Mouse (Mus musculus) kidney, embryonic 16.5 days (tissue): ENCODE measurements around the gene Nelfa. TPM values are rescaled to one million over a fixed set of nuclear protein-coding genes. Genes with fewer than 3 reads are reported as not detected.

Experiments used
- ATAC-seq: fragments of 200-750 bp; cut with Nextera tagmentation; 2 replicates; pipeline ENCODE4 v1.8.0; 2017; ENCODE audit warnings: moderate TSS enrichment; ENCODE audit not compliant: low FRiP score, low TSS enrichment
- H3K27ac ChIP-seq: fragments of 300-500 bp; sonication (generic); 2 replicates; pipeline ENCODE4 v1.5.1; 2014; ENCODE audit warnings: low read length
- H3K27me3 ChIP-seq: fragments of 300-500 bp; sonication (generic); 2 replicates; pipeline ENCODE4 v1.6.1; 2014; ENCODE audit warnings: low read length, control low read depth, mixed read lengths; ENCODE audit not compliant: insufficient read depth
- H3K36me3 ChIP-seq: fragments of 300-500 bp; sonication (generic); 2 replicates; pipeline ENCODE4 v1.6.1; 2014; ENCODE audit warnings: low read length, control low read depth, mixed read lengths; ENCODE audit not compliant: insufficient read depth
- H3K4me1 ChIP-seq: fragments of 300-500 bp; sonication (generic); 2 replicates; pipeline ENCODE4 v1.6.1; 2014; ENCODE audit warnings: low read length, control low read depth, mixed read lengths; ENCODE audit not compliant: insufficient read depth
- H3K4me2 ChIP-seq: fragments of 300-500 bp; sonication (generic); replicated peaks from 2 replicates; pipeline ENCODE4 v1.6.1; 2014; ENCODE audit warnings: low read depth, low read length
- H3K4me3 ChIP-seq: fragments of 300-500 bp; sonication (generic); 2 replicates; pipeline ENCODE4 v1.5.1; 2014; ENCODE audit warnings: mild to moderate bottlenecking, low read length
- H3K9ac ChIP-seq: fragments of 300-500 bp; sonication (generic); replicated peaks from 2 replicates; pipeline ENCODE4 v1.6.1; 2014; ENCODE audit warnings: low read length
- H3K9me3 ChIP-seq: fragments of 300-500 bp; sonication (generic); 2 replicates; pipeline ENCODE4 v1.6.1; 2016; ENCODE audit warnings: low read length, control low read depth
- WGBS: fragments of 180-500 bp; shearing (Covaris S2); extraction: QIAGEN DNeasy Blood & Tissue Kit; methylation state at CpG from one replicate; pipeline ENCODE4 v1.1.7; 2014; 5-methylcytosine and 5-hydroxymethylcytosine counted together
- polyA plus RNA-seq: library from polyadenylated mRNA; unstranded; fragments of >200 nt; fragmentation: Nextera tagmentation; extraction: Ambion mirVana; gene quantifications from 2 replicates; pipeline ENCODE4 v1.2.1, GENCODE M21; 2015

Nelfa gene
- polyA plus RNA-seq, 1 experiment from 2014 or later, result 64.1 TPM

- Histone ChIP-seq H3K9ac (no peak overlapping the region), H3K4me3 (no peak overlapping the region), H3K27me3 (no peaks in the 10 kb centered on the region), H3K4me1 (no peaks in the 10 kb centered on the region), H3K27ac (no peak overlapping the region), H3K9me3 (no peaks in the 10 kb centered on the region), H3K36me3 (peaks cover 77% of the 10 kb centered on the region), H3K4me2 (no peak overlapping the region)
- 85% methylated on average over 3 of the region's 3 CpGs for WGBS
- no peak for ATAC-seq
These were observed 36.1 kb downstream of the Nelfa start for GRCm38 (mm10) chr5:33900101-33900500.

- Histone ChIP-seq H3K4me1 (no peaks in the 10 kb centered on the region), H3K9me3 (no peaks in the 10 kb centered on the region), H3K4me3 (no peak overlapping the region), H3K36me3 (peaks cover 85% of the 10 kb centered on the region), H3K27ac (no peak overlapping the region), H3K9ac (no peak overlapping the region), H3K27me3 (no peaks in the 10 kb centered on the region), H3K4me2 (no peak overlapping the region)
- WGBS, result 91% methylated on average over 3 of the region's 3 CpGs
- ATAC-seq, result no peak; the same call in 1 of the 2 replicates
These were observed 37.0 kb downstream of the Nelfa start for GRCm38 (mm10) chr5:33899245-33899644.

- no peak overlapping the region for H3K4me3 ChIP-seq
- no peak overlapping the region for H3K9ac ChIP-seq
- no peaks in the 10 kb centered on the region for H3K9me3 ChIP-seq
- H3K36me3 ChIP-seq, result peaks cover 89% of the 10 kb centered on the region
- H3K4me2 ChIP-seq, result no peak overlapping the region
- no peaks in the 10 kb centered on the region for H3K27me3 ChIP-seq
- no peak for ATAC-seq
- H3K27ac ChIP-seq, result no peak overlapping the region
- 89% methylated on average over 9 of the region's 9 CpGs for WGBS
- H3K4me1 ChIP-seq, result no peaks in the 10 kb centered on the region
These were observed 37.5 kb downstream of the Nelfa start for GRCm38 (mm10) chr5:33898671-33899070.

GRCm38 (mm10) chr5:33897158-33897557, 39.1 kb downstream of the Nelfa start:
- Histone ChIP-seq H3K9ac (no peak overlapping the region), H3K27me3 (no peaks in the 10 kb centered on the region), H3K9me3 (no peaks in the 10 kb centered on the region), H3K36me3 (peaks cover 93% of the 10 kb centered on the region), H3K27ac (no peak overlapping the region), H3K4me3 (no peak overlapping the region), H3K4me1 (no peaks in the 10 kb centered on the region), H3K4me2 (no peak overlapping the region)
- no peak for ATAC-seq
- 70% methylated on average over 2 of the region's 2 CpGs for WGBS

GRCm38 (mm10) chr5:33895116-33895515, 41.1 kb downstream of the Nelfa start:
- peaks cover 93% of the 10 kb centered on the region for H3K36me3 ChIP-seq
- 74% methylated on average over 9 of the region's 9 CpGs for WGBS
- H3K4me2 ChIP-seq, result no peak overlapping the region
- H3K27me3 ChIP-seq, result no peaks in the 10 kb centered on the region
- no peak overlapping the region for H3K4me3 ChIP-seq
- no peak overlapping the region for H3K9ac ChIP-seq
- no peaks in the 10 kb centered on the region for H3K9me3 ChIP-seq
- 0 out of 2 replicates have a peak, but pooled peaks have one; percentile 59 for ATAC-seq
- H3K27ac ChIP-seq, result no peak overlapping the region
- no peaks in the 10 kb centered on the region for H3K4me1 ChIP-seq

GRCm38 (mm10) chr5:33893406-33893805, 42.8 kb downstream of the Nelfa start:
- no peaks in the 10 kb centered on the region for H3K9me3 ChIP-seq
- no peak overlapping the region for H3K9ac ChIP-seq
- no peaks in the 10 kb centered on the region for H3K27me3 ChIP-seq
- H3K4me2 ChIP-seq, result no peak overlapping the region
- no peak overlapping the region for H3K27ac ChIP-seq
- no peak overlapping the region for H3K4me3 ChIP-seq
- ATAC-seq, result no peak
- no peaks in the 10 kb centered on the region for H3K4me1 ChIP-seq
- H3K36me3 ChIP-seq, result peaks cover 87% of the 10 kb centered on the region
- WGBS, result 89% methylated on average over 6 of the region's 6 CpGs

GRCm38 (mm10) chr5:33881118-33881517, 55.1 kb downstream of the Nelfa start:
- Histone ChIP-seq H3K9ac (no peak overlapping the region), H3K27me3 (no peaks in the 10 kb centered on the region), H3K36me3 (peaks cover 77% of the 10 kb centered on the region), H3K4me3 (no peak overlapping the region), H3K4me1 (no peaks in the 10 kb centered on the region), H3K4me2 (no peak overlapping the region), H3K27ac (no peak overlapping the region), H3K9me3 (no peaks in the 10 kb centered on the region)
- 96% methylated on average over 4 of the region's 4 CpGs for WGBS
- ATAC-seq, result no peak

GRCm38 (mm10) chr5:33875472-33875871, 60.7 kb downstream of the Nelfa start:
- Histone ChIP-seq H3K9ac (no peak overlapping the region), H3K4me1 (no peaks in the 10 kb centered on the region), H3K4me3 (no peak overlapping the region), H3K4me2 (no peak overlapping the region), H3K27me3 (no peaks in the 10 kb centered on the region), H3K27ac (no peak overlapping the region), H3K9me3 (no peaks in the 10 kb centered on the region), H3K36me3 (peaks cover 39% of the 10 kb centered on the region)
- 97% methylated on average over 1 of the region's 1 CpGs for WGBS
- ATAC-seq, result no peak

GRCm38 (mm10) chr5:33857693-33858092, 78.5 kb downstream of the Nelfa start:
- no peaks in the 10 kb centered on the region for H3K27me3 ChIP-seq
- no peak overlapping the region for H3K27ac ChIP-seq
- H3K36me3 ChIP-seq, result peaks cover 64% of the 10 kb centered on the region
- H3K9ac ChIP-seq, result no peak overlapping the region
- H3K4me3 ChIP-seq, result no peak overlapping the region
- ATAC-seq, result no peak
- H3K4me1 ChIP-seq, result no peaks in the 10 kb centered on the region
- H3K9me3 ChIP-seq, result peaks cover 4% of the 10 kb centered on the region; the same call in 1 of the 2 replicates
- no peak overlapping the region for H3K4me2 ChIP-seq

GRCm38 (mm10) chr5:33854019-33854418, 82.2 kb downstream of the Nelfa start:
- Histone ChIP-seq H3K27ac (no peak overlapping the region), H3K36me3 (peaks cover 45% of the 10 kb centered on the region), H3K4me1 (no peaks in the 10 kb centered on the region), H3K4me2 (no peak overlapping the region), H3K9me3 (no peaks in the 10 kb centered on the region), H3K9ac (no peak overlapping the region), H3K27me3 (no peaks in the 10 kb centered on the region), H3K4me3 (no peak overlapping the region)
- WGBS, result 76% methylated on average over 2 of the region's 2 CpGs
- no peak for ATAC-seq
